Mouse (Mus musculus) neural tube, embryonic 12.5 days (tissue): Measurements from ENCODE around the gene Kirrel. TPM values are rescaled to one million over a fixed set of nuclear protein-coding genes. Genes with fewer than 3 reads are reported as not detected.
A peak's percentile ranks its signal among the peaks of the same experiment; 100 is the strongest.

Experiments used
- ATAC-seq: fragments of 200-750 bp; cut with Nextera tagmentation; 2 replicates; pipeline ENCODE4 v1.8.0; 2017; ENCODE audit warnings: low read depth, mild to moderate bottlenecking, moderate TSS enrichment, moderate library complexity; ENCODE audit not compliant: low FRiP score
- H3K27ac ChIP-seq: fragments of 300-500 bp; sonication (generic); 2 replicates; pipeline ENCODE4 v1.5.1; 2016
- H3K27me3 ChIP-seq: fragments of 300-500 bp; sonication (generic); replicated peaks from 2 replicates; pipeline ENCODE4 v1.6.1; 2016; ENCODE audit warnings: mild to moderate bottlenecking
- H3K36me3 ChIP-seq: fragments of 300-500 bp; sonication (generic); 2 replicates; pipeline ENCODE4 v1.6.1; 2016; ENCODE audit warnings: mild to moderate bottlenecking
- H3K4me1 ChIP-seq: fragments of 300-500 bp; sonication (generic); 2 replicates; pipeline ENCODE4 v1.6.1; 2016
- H3K4me2 ChIP-seq: fragments of 300-500 bp; sonication (generic); replicated peaks from 2 replicates; pipeline ENCODE4 v1.6.1; 2016; ENCODE audit warnings: mild to moderate bottlenecking
- H3K4me3 ChIP-seq: fragments of 300-500 bp; sonication (generic); 2 replicates; pipeline ENCODE4 v1.5.1; 2016
- H3K9ac ChIP-seq: fragments of 300-500 bp; sonication (generic); 2 replicates; pipeline ENCODE4 v1.6.1; 2016; ENCODE audit warnings: mild to moderate bottlenecking
- H3K9me3 ChIP-seq: fragments of 300-500 bp; sonication (generic); 2 replicates; pipeline ENCODE4 v1.6.1; 2016; ENCODE audit warnings: mild to moderate bottlenecking
- WGBS: fragments of 180-500 bp; shearing (Covaris S2); methylation state at CpG from one replicate; pipeline ENCODE4 v1.1.7; 2016; 5-methylcytosine and 5-hydroxymethylcytosine counted together
- polyA plus RNA-seq: library from polyadenylated mRNA; unstranded; fragments of >200 nt; fragmentation: Nextera tagmentation; extraction: Ambion mirVana; gene quantifications from 2 replicates; pipeline ENCODE4 v1.2.1, GENCODE M21; 2016

Gene Kirrel
- polyA plus RNA-seq, 1 experiment from 2014 or later, result 13.2 TPM

DNA sequence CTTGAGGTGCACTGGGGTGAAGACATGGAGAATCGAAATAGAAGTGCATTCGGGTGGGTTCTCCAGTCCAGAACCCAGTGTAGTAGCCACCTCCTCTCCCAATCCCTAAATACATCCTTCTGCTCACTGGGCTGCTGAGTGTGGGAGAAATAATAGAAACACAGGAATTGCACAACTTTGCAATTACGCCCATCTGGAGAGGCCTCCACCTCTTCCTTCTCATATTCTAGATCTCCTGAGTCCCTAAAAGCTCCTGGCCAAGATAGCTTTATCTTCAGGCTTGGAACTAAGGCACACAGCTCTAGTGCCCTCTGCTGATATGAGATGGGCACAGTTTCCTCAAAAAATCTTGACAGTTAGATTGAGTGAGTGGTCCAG, 880 bp upstream of the Kirrel start:
- no peak overlapping the region for H3K4me3 ChIP-seq
- peak overlapping the region; percentile 82 for H3K4me2 ChIP-seq
- no peaks in the 10 kb centered on the region for H3K27me3 ChIP-seq
- H3K4me1 ChIP-seq, result peaks cover 35% of the 10 kb centered on the region
- ATAC-seq, result no peak
- H3K27ac ChIP-seq, result no peak overlapping the region
- H3K36me3 ChIP-seq, result no peaks in the 10 kb centered on the region
- H3K9ac ChIP-seq, result peak overlapping the region; percentile 75; the same call in 1 of the 2 replicates
- 47% methylated on average over 3 of the region's 3 CpGs for WGBS
- H3K9me3 ChIP-seq, result no peaks in the 10 kb centered on the region

DNA sequence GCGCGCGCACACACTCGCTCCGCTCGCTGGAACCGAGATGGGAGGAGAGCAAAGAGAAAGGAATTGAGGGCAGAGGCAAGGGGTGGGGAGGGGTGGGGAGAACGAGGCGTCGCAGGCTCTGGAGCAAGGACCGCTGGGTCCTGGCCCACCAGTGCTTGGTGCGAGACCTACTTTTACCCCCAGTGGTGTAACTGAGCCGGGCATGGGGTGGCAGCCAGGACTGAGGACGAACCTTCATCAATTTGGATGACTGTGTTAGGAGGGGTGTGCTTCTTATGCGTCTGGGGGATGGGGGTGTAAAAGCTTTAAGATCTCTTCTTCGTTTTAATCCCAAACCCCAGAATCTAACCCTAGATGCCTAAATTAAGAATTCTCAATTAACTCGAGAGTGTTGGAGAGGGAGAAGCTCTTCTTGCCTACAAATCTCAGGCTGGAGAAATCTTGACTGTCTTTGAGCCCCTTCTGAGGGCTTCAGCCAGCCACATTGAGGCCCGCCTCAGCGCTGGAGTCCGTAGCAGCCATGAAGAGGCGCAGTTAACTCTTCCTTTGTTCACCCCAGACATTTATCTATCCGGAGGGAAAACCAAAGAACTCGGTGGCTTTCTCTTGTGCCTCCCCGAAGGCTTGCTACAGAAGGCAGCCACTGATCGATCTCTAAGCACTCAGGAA, 356 bp upstream of the Kirrel start:
- no peaks in the 10 kb centered on the region for H3K9me3 ChIP-seq
- 2% methylated on average over 25 of the region's 25 CpGs for WGBS
- peak; percentile 72; the same call in 1 of the 2 replicates for ATAC-seq

DNA sequence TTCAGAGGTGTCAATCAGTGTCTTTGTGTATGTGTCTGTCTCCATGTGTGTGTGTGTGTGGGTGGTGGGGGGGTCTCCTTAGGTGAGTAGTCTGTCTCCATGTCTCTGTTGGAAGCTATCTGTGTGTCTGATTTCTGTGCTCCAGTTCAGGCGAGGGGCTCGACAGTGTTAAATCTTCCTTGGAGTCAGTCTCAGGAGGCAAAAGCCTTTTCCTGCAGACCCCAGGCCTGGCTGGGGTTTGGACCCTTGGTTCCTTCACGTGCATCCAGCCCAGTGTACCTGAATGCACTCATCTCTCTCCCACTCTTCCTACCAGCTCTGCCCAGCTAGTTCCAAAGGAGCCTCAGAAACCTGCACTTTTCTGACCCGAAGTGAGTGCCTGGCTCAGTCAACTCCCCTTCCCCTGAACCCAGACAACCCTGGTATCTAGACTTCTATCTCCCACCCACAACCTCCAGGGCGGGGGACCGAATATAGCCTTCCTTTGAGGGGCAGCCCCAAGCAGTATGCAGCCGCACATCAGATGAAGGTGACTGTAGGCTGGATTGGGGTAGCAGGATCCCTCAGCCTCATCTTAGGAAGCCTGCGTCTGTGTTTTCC, 961 bp downstream of the Kirrel start:
- H3K27me3 ChIP-seq, result no peaks in the 10 kb centered on the region
- 1% methylated on average over 8 of the region's 8 CpGs for WGBS
- peak overlapping the region; percentile 64 for H3K4me3 ChIP-seq
- 0 out of 2 replicates have a peak overlapping the region, but pooled peaks have one; percentile 74 for H3K27ac ChIP-seq
- H3K4me1 ChIP-seq, result peaks cover 51% of the 10 kb centered on the region
- ATAC-seq, result peak; percentile 18
- H3K9ac ChIP-seq, result peak overlapping the region; percentile 75
- H3K4me2 ChIP-seq, result peak overlapping the region; percentile 82
- H3K36me3 ChIP-seq, result no peaks in the 10 kb centered on the region
- H3K9me3 ChIP-seq, result no peaks in the 10 kb centered on the region

More for the DNA sequence above, 356 bp upstream of the Kirrel start:
- no peaks in the 10 kb centered on the region for H3K27me3 ChIP-seq
- H3K27ac ChIP-seq, result peak overlapping the region; percentile 46; the same call in 1 of the 2 replicates
- peak overlapping the region; percentile 64 for H3K4me3 ChIP-seq
- H3K9ac ChIP-seq, result peak overlapping the region; percentile 75
- peaks cover 38% of the 10 kb centered on the region for H3K4me1 ChIP-seq
- H3K36me3 ChIP-seq, result no peaks in the 10 kb centered on the region
- peak overlapping the region; percentile 82 for H3K4me2 ChIP-seq

DNA sequence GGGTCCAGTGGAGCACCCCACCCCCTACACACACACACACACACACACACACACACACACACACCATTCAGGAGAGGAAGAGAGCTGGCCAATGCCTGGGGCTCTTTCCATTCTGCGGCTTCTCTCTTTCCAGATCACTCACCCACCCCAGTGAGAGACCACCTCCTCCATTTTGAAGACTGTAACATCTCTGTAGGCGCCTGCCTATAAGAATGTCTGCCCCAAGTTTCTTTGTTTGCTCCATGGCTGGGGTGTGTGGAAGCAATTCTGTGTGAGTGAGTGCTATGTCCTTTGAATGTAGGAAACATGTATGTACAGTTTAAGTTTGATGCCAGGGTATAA, 1.5 kb downstream of the Kirrel start:
- no peak for ATAC-seq
- Histone ChIP-seq H3K4me3 (peak overlapping the region; percentile 64), H3K36me3 (no peaks in the 10 kb centered on the region)

DNA sequence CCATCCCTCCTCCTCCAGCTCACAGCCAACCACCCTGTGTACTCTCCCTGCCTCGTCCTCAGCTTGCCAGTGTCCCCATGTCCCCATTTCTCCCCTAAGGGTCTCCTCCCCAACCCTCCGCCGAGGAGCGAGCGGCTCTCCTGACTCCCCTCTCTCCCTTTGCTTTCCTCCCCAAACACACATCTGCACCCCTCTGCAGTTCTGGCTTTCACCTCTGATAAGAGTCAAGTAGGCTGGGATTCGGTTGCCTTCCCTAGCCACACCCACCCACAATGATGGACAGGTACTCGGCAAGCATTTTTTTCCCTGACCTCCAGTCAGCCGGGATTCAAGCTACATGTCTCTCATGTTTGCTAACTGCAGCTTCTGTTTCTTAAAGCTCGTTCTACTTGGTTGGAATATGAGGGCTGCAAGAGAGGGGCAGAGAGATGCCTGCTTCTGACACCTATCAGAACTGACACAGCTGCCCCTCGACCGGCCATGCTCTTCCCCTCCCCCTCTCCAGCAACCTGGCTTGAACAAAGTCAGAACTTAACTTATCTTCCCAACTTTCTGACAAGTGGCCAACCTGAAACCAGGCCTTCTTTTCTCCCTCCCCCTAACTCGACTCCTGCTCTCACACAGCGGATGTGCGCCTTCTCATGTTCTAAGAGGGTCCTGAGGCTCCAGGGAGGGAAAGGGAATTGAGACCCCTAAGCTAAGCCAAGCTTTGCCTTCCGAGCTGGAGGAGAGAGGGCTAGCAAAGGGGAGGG, 2.0 kb downstream of the Kirrel start:
- H3K4me2 ChIP-seq, result peak overlapping the region; percentile 82
- 3% methylated on average over 15 of the region's 15 CpGs for WGBS
- no peaks in the 10 kb centered on the region for H3K27me3 ChIP-seq
- peak overlapping the region; percentile 64 for H3K4me3 ChIP-seq
- no peaks in the 10 kb centered on the region for H3K36me3 ChIP-seq
- H3K27ac ChIP-seq, result peak overlapping the region; percentile 47
- H3K4me1 ChIP-seq, result peaks cover 62% of the 10 kb centered on the region
- no peak for ATAC-seq
- H3K9me3 ChIP-seq, result no peaks in the 10 kb centered on the region
- H3K9ac ChIP-seq, result peak overlapping the region; percentile 75

More for the DNA sequence above, 1.5 kb downstream of the Kirrel start:
- Histone ChIP-seq H3K27ac (peak overlapping the region; percentile 47; the same call in 1 of the 2 replicates), H3K27me3 (no peaks in the 10 kb centered on the region), H3K9me3 (no peaks in the 10 kb centered on the region), H3K9ac (peak overlapping the region; percentile 75), H3K4me1 (peaks cover 56% of the 10 kb centered on the region), H3K4me2 (peak overlapping the region; percentile 82)
- 0% methylated on average over 2 of the region's 2 CpGs for WGBS

DNA sequence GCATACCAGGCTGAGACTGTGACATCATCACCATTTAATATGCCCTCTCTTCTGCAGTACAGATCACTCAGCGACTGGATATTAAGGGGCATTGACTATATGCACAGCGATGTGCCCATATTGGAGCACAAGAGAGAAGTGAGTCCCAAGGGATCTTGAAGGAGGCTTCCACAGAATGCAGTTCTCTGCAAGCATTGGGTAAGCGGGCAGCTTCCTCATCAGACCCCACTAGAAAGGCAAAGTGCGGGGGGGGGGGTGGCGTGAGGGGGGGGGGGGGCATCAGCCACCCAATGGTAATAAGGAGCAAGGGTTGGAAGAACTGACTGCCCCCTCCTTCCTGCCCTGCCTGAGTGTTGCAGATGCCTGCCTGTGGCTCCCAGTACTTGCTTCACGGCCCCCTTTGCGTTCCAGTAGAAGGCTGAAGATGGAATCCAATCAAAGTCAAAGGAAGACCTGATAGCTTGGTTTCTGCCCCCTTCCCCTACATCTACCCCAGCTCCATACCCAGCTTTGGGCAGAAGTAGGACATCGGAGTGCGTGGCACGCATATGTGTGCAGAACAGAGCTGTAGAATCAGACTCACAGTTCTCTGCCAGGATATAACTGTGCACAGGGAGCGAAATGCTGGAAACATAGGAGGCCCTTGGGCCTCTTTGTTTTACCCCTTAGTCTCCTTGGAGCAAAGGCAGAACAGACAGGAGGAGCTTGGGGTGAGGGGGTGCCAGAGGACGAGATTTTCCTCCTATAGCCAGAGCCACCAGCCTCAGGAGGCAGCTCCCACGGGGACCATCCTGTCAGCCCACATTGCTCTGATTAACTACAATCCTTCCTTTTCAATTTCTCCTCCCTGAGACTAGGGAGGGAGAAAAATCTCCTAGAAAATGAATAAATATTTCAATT, 3.1 kb downstream of the Kirrel start:
- no peaks in the 10 kb centered on the region for H3K36me3 ChIP-seq
- H3K4me3 ChIP-seq, result peak overlapping the region; percentile 64
- 36% methylated on average over 13 of the region's 13 CpGs for WGBS
- peak overlapping the region; percentile 75 for H3K9ac ChIP-seq
- peak overlapping the region; percentile 82 for H3K4me2 ChIP-seq
- no peaks in the 10 kb centered on the region for H3K27me3 ChIP-seq
- H3K27ac ChIP-seq, result peak overlapping the region; percentile 65
- ATAC-seq, result no peak
- peaks cover 67% of the 10 kb centered on the region for H3K4me1 ChIP-seq
- H3K9me3 ChIP-seq, result no peaks in the 10 kb centered on the region

DNA sequence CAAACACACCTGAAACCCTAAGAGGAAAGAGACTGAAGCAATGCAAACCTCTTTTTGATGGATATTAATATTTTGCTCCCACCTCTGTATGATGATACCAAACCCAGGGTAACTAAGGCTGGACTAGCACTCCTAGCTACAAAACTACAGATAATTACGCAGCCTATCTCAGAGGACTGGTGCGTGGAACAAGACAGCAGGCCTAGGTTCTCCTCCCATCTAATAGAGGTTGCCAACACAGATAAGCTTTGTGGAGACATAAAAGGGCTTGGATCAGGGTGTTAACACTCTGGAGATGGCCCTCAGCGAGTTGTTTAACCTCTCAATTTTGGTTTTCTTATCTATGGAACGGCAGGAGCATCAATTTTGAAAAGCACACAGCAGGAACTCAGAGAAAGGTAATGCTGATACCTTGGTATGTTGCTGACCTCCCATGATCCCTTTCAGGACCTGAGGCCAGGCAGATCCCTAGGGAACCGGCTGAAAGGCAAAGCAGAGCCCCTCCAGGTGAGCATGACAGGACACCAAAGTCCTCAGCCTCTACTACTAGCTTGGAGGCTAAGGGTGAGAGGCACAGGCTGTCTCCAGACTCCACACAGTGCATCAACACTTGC, 5.0 kb downstream of the Kirrel start:
- 0 out of 2 replicates have a peak overlapping the region, but pooled peaks have one; percentile 13 for H3K9ac ChIP-seq
- no peaks in the 10 kb centered on the region for H3K27me3 ChIP-seq
- peak overlapping the region; percentile 41 for H3K4me2 ChIP-seq
- no peak overlapping the region for H3K27ac ChIP-seq
- H3K9me3 ChIP-seq, result no peaks in the 10 kb centered on the region
- no peaks in the 10 kb centered on the region for H3K36me3 ChIP-seq
- no peak for ATAC-seq
- WGBS, result 59% methylated on average over 5 of the region's 5 CpGs
- H3K4me3 ChIP-seq, result no peak overlapping the region
- H3K4me1 ChIP-seq, result peaks cover 78% of the 10 kb centered on the region

DNA sequence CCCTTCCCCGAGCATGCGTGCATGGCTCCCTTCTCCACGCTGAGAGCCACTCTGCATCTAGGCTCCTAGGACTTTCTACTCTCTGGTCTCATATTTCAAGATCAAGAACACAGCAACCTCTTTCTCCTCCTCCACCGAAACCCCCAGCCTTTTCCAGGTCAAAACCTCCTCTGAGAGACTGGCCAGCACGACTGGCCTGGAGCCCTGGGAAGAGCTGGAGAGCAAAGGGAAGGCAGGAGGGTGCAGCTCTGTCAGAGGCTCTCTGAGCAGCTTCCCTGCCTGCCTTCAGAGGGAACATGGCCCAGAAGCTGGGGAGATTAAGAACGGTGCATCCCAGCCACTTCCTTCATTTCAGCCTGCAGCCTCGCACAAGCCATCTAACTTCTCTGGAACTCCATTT, 5.8 kb downstream of the Kirrel start:
- H3K36me3 ChIP-seq, result no peaks in the 10 kb centered on the region
- H3K9me3 ChIP-seq, result no peaks in the 10 kb centered on the region
- H3K4me3 ChIP-seq, result no peak overlapping the region
- no peak overlapping the region for H3K4me2 ChIP-seq
- H3K27ac ChIP-seq, result no peak overlapping the region
- peaks cover 81% of the 10 kb centered on the region for H3K4me1 ChIP-seq
- H3K27me3 ChIP-seq, result no peaks in the 10 kb centered on the region
- no peak overlapping the region for H3K9ac ChIP-seq
- WGBS, result 65% methylated on average over 7 of the region's 7 CpGs
- ATAC-seq, result no peak

DNA sequence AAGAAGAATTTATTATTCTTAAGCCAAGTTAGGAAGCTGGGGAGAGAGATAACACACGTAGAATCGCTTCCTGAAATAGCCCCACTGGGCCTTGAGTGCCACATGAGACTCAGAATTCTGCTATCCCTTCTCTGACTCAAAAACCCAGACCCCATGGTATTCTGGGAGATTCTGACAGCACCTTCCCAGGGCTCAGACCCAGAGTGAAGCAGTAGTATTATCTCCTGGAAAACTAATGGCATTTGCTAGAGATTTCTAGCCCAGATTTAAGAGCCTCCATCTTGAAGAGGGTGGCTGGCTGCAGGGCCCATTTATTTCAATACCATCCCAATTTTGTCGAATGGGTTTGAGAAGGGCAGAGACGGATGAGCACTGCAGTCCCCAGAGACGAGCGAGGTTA, 6.9 kb downstream of the Kirrel start:
- ATAC-seq, result no peak
- Histone ChIP-seq H3K27ac (no peak overlapping the region), H3K27me3 (no peaks in the 10 kb centered on the region)

DNA sequence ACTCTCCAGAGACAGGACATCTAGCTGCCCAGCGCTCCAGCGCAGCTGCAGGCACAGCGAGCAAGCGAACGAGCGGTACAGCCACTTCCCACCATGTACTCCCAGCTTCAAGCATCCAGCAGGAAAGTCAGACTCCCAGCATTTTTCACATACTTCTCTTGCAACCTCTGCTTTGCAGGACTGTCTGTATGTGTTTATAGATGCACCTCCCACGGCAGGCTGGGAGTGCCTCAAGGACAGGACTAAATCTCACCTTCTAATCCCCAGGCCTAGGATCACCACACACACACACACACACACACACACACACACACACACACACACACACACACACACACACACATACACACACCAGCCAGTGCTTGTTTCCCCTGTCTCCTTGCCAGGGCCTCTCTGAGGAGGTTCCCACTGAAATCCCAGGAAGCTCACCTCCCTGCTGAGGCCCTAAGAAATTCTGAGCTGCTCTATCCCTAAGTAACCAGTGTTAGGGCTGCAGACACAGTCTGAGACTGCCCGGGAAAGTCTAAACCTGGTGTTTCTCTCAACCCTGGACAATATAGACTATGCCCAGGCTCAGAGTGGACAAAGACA, 9.2 kb downstream of the Kirrel start:
- Histone ChIP-seq H3K9ac (0 out of 2 replicates have a peak overlapping the region, but pooled peaks have one; percentile 14), H3K27me3 (no peaks in the 10 kb centered on the region), H3K4me3 (no peak overlapping the region), H3K36me3 (no peaks in the 10 kb centered on the region), H3K4me1 (peaks cover 71% of the 10 kb centered on the region), H3K9me3 (no peaks in the 10 kb centered on the region), H3K27ac (peak overlapping the region; percentile 16), H3K4me2 (peak overlapping the region; percentile 15; the same call in 1 of the 2 replicates)
- ATAC-seq, result no peak
- WGBS, result 45% methylated on average over 8 of the region's 8 CpGs

More for the DNA sequence above, 6.9 kb downstream of the Kirrel start:
- peaks cover 76% of the 10 kb centered on the region for H3K4me1 ChIP-seq
- no peak overlapping the region for H3K9ac ChIP-seq
- WGBS, result 71% methylated on average over 6 of the region's 6 CpGs
- H3K4me3 ChIP-seq, result no peak overlapping the region
- H3K36me3 ChIP-seq, result no peaks in the 10 kb centered on the region
- H3K9me3 ChIP-seq, result no peaks in the 10 kb centered on the region
- H3K4me2 ChIP-seq, result no peak overlapping the region
